Mouse (Mus musculus) olfactory bulb, adult 2 months (tissue): ENCODE measurements around the gene Rap1gds1.

ENCODE experiments used
- CTCF ChIP-seq: fragments of 200-500 bp; IDR thresholded peaks from 2 replicates; pipeline ENCODE4 v1.5.1; 2012; ENCODE audit warnings: low read depth, mild to moderate bottlenecking, low read length, moderate library complexity; ENCODE audit not compliant: insufficient read depth
- POLR2A ChIP-seq: fragments of 200-500 bp; IDR thresholded peaks from 2 replicates; pipeline ENCODE4 v1.6.1; 2012; ENCODE audit warnings: mild to moderate bottlenecking, low read depth, low read length, moderate library complexity; ENCODE audit not compliant: insufficient read depth

- TF ChIP-seq CTCF (no peak), POLR2A (no peak)
These were observed 138.2 kb downstream of the Rap1gds1 start for GRCm38 (mm10) chr3:138936780-138937179.
